Comparison of ENCODE assay signal across 12 mouse cellular contexts in genomic region chr15:102967312-102967510, GRCm38 (mm10). TPM values are rescaled to one million over a fixed set of nuclear protein-coding genes. Genes with fewer than 3 reads are reported as not detected.
DNase-seq lines count a peak whose midpoint lies in the region; ATAC-seq lines count a peak whose summit lies in the region.
"Had no signal": no experiment of that assay in that cellular context is flagged by ENCODE, and none has a peak within 500 bp of the region (broad histone marks: within the 10 kb centered on the region; RNA-seq: fewer than 3 reads in every experiment).

Hoxc5 (plus strand) TSS chr15:102967443.

- no peak for ATAC-seq in forebrain, embryonic 11.5 days (replicated peaks; ENCODE audit: low FRiP score)
- ATAC-seq in lung, embryonic 16.5 days (ENCODE audit: low read depth): no peak
- ATAC-seq in hindbrain, embryonic 12.5 days (ENCODE audit: low FRiP score): no peak
- ATAC-seq in neural tube, embryonic 12.5 days (ENCODE audit: low FRiP score, low read depth): no peak

- H3K9me3 ChIP-seq in forebrain, embryonic 10.5 days: no peaks in the 10 kb centered on the region
- H3K9me3 ChIP-seq in forebrain, embryonic 11.5 days (ENCODE audit: control insufficient read depth, low read length): no peaks in the 10 kb centered on the region
- no peaks in the 10 kb centered on the region for H3K9me3 ChIP-seq in lung, embryonic 16.5 days (ENCODE audit: control insufficient read depth, low read length)
- no peaks in the 10 kb centered on the region for H3K9me3 ChIP-seq in hindbrain, embryonic 12.5 days (replicated peaks)
- no peaks in the 10 kb centered on the region for H3K9me3 ChIP-seq in neural tube, embryonic 12.5 days

- peaks cover 100% of the 10 kb centered on the region for H3K27me3 ChIP-seq in forebrain, embryonic 10.5 days (ENCODE audit: poor library complexity, severe bottlenecking)
- H3K27me3 ChIP-seq in forebrain, embryonic 11.5 days (ENCODE audit: control insufficient read depth, insufficient read depth, low read length): peaks cover 98% of the 10 kb centered on the region
- peaks cover 99% of the 10 kb centered on the region for H3K27me3 ChIP-seq in lung, embryonic 16.5 days (ENCODE audit: control insufficient read depth, insufficient read depth, low read depth, low read length)
- H3K27me3 ChIP-seq in hindbrain, embryonic 12.5 days: peaks cover 99% of the 10 kb centered on the region
- peaks cover 74% of the 10 kb centered on the region for H3K27me3 ChIP-seq in neural tube, embryonic 12.5 days (replicated peaks)

- 3% methylated on average over 12 of the region's 12 CpGs for WGBS in forebrain, embryonic 10.5 days
- 4% methylated on average over 12 of the region's 12 CpGs for WGBS in forebrain, embryonic 11.5 days
- WGBS in lung, embryonic 16.5 days: 4% methylated on average over 12 of the region's 12 CpGs
- WGBS in hindbrain, embryonic 12.5 days: 5% methylated on average over 12 of the region's 12 CpGs
- WGBS in neural tube, embryonic 12.5 days: 2% methylated on average over 12 of the region's 12 CpGs

- H3K27ac ChIP-seq in forebrain, embryonic 10.5 days: no peak within 1 kb of the TSS
- H3K27ac ChIP-seq in forebrain, embryonic 11.5 days (ENCODE audit: low read depth, low read length): no peak within 1 kb of the TSS
- H3K27ac ChIP-seq in lung, embryonic 16.5 days (ENCODE audit: low read length): no peak within 1 kb of the TSS
- H3K27ac ChIP-seq in hindbrain, embryonic 12.5 days: no peak within 1 kb of the TSS
- H3K27ac ChIP-seq in neural tube, embryonic 12.5 days: peak within 1 kb of the TSS; percentile 64

- H3K4me3 ChIP-seq in forebrain, embryonic 10.5 days: peak within 1 kb of the TSS; percentile 23; the same call in 1 of the 2 replicates
- H3K4me3 ChIP-seq in forebrain, embryonic 11.5 days (ENCODE audit: low read depth, low read length): no peak within 1 kb of the TSS
- H3K4me3 ChIP-seq in lung, embryonic 16.5 days (ENCODE audit: low read length): peak within 1 kb of the TSS; percentile 9; the same call in 1 of the 2 replicates
- peak within 1 kb of the TSS; percentile 1; the same call in 1 of the 2 replicates for H3K4me3 ChIP-seq in hindbrain, embryonic 12.5 days
- H3K4me3 ChIP-seq in neural tube, embryonic 12.5 days: peak within 1 kb of the TSS; percentile 56

- no peak within 1 kb of the TSS for H3K9ac ChIP-seq in forebrain, embryonic 11.5 days (ENCODE audit: low read length)
- no peak within 1 kb of the TSS for H3K9ac ChIP-seq in lung, embryonic 16.5 days (ENCODE audit: low read length)
- no peak within 1 kb of the TSS for H3K9ac ChIP-seq in hindbrain, embryonic 12.5 days
- H3K9ac ChIP-seq in neural tube, embryonic 12.5 days: peak within 1 kb of the TSS; percentile 100

- H3K36me3 ChIP-seq in forebrain, embryonic 10.5 days (replicated peaks): no peaks in the 10 kb centered on the region
- no peaks in the 10 kb centered on the region for H3K36me3 ChIP-seq in forebrain, embryonic 11.5 days (ENCODE audit: control insufficient read depth, insufficient read depth, low read length)
- no peaks in the 10 kb centered on the region for H3K36me3 ChIP-seq in lung, embryonic 16.5 days (ENCODE audit: control insufficient read depth, insufficient read depth, low read length)
- H3K36me3 ChIP-seq in hindbrain, embryonic 12.5 days: no peaks in the 10 kb centered on the region
- H3K36me3 ChIP-seq in neural tube, embryonic 12.5 days: no peaks in the 10 kb centered on the region

- H3K4me2 ChIP-seq in forebrain, embryonic 11.5 days (ENCODE audit: low read depth, low read length, severe bottlenecking): no peak within 1 kb of the TSS
- H3K4me2 ChIP-seq in lung, embryonic 16.5 days (ENCODE audit: low read depth, low read length): 0 out of 2 replicates have a peak within 1 kb of the TSS, but pooled peaks have one; percentile 1
- peak within 1 kb of the TSS; percentile 17; the same call in 1 of the 2 replicates for H3K4me2 ChIP-seq in hindbrain, embryonic 12.5 days (replicated peaks)
- H3K4me2 ChIP-seq in neural tube, embryonic 12.5 days (replicated peaks): peak within 1 kb of the TSS; percentile 86

- peaks cover 6% of the 10 kb centered on the region for H3K4me1 ChIP-seq in forebrain, embryonic 10.5 days
- H3K4me1 ChIP-seq in forebrain, embryonic 11.5 days (replicated peaks; ENCODE audit: control insufficient read depth, insufficient read depth, low read length): no peaks in the 10 kb centered on the region
- H3K4me1 ChIP-seq in lung, embryonic 16.5 days (replicated peaks; ENCODE audit: control insufficient read depth, insufficient read depth, low read length): peaks cover 4% of the 10 kb centered on the region; the same call in 1 of the 2 replicates
- 0 out of 2 replicates have a peak, but pooled peaks cover 7% of the 10 kb centered on the region for H3K4me1 ChIP-seq in hindbrain, embryonic 12.5 days
- H3K4me1 ChIP-seq in neural tube, embryonic 12.5 days: peaks cover 8% of the 10 kb centered on the region

- intact Hi-C loops in left cerebral cortex, postnatal 14 days (cut with DNase I): loop anchor here (10.0 kb wide), 1 partner anchor 272 kb away; no protein-coding TSS in a partner anchor

- no peak for DNase-seq in forebrain, embryonic 10.5 days (ENCODE audit: extremely low spot score, low spot score)
- no peak for DNase-seq in forebrain, embryonic 11.5 days (ENCODE audit: low spot score)
- no peak for DNase-seq in lung, postnatal 25 days (ENCODE audit: low spot score)
- no peak for DNase-seq in left cerebral cortex, postnatal 14 days (ENCODE audit: low spot score in 2 of 2)
- DNase-seq in cerebellum, adult 11 months: no peak
- DNase-seq: cerebellum, adult 8-10 months; lung, postnatal 4 days; right cerebral cortex, postnatal 25 days had no signal

RNA-seq across cellular contexts. Expression of gene Hoxc5, which starts in this region (rescaled TPM):
- polyA plus RNA-seq in forebrain, embryonic 10.5 days (2016; fragmentation: Nextera tagmentation; extraction: Ambion mirVana): not detected in 2 replicates
- polyA plus RNA-seq in forebrain, embryonic 11.5 days (2014; fragmentation: Nextera tagmentation; extraction: Ambion mirVana): not detected in 2 replicates
- polyA plus RNA-seq in lung, embryonic 16.5 days (2015; fragmentation: Nextera tagmentation; extraction: Ambion mirVana): 0.31 TPM in 2 replicates
- polyA plus RNA-seq in hindbrain, embryonic 12.5 days (2016; fragmentation: Nextera tagmentation; extraction: Ambion mirVana): 20.2 and 37.0 TPM in 2 replicates
- 32.1 and 35.5 TPM in 2 replicates for polyA plus RNA-seq in neural tube, embryonic 12.5 days (2016; fragmentation: Nextera tagmentation; extraction: Ambion mirVana)
- total RNA-seq in left cerebral cortex, postnatal 14 days (2021): not detected
- total RNA-seq: layer of hippocampus, adult 8-10 months had no signal

Comparison
In these comparisons a context has a peak if more than half of its experiments do, and no peak if none do; other contexts are left out.
1. RNA of gene Hoxc5 (polyA plus RNA-seq): 32.1 to 35.5 TPM in neural tube, embryonic 12.5 days and 20.2 to 37.0 TPM in hindbrain, embryonic 12.5 days; 0.31 TPM in lung, embryonic 16.5 days, not detected in forebrain, embryonic 10.5 days and not detected in forebrain, embryonic 11.5 days; every median in the first group is over 10 times any median in the second.